Mouse (Mus musculus) embryonic facial prominence, embryonic 12.5 days (tissue): ENCODE data around the gene Fcho2. TPM values are rescaled to one million over a fixed set of nuclear protein-coding genes. Genes with fewer than 3 reads are reported as not detected.

ENCODE experiments used
- ATAC-seq: fragments of 200-750 bp; cut with Nextera tagmentation; 2 replicates; pipeline ENCODE4 v1.8.0; 2017; ENCODE audit not compliant: insufficient number of reproducible peaks, insufficient read depth, low FRiP score, low TSS enrichment
- H3K27ac ChIP-seq: fragments of 300-500 bp; sonication (generic); 2 replicates; pipeline ENCODE4 v1.5.1; 2016; ENCODE audit warnings: mild to moderate bottlenecking
- H3K27me3 ChIP-seq: fragments of 300-500 bp; sonication (generic); 2 replicates; pipeline ENCODE4 v1.6.1; 2016; ENCODE audit warnings: mild to moderate bottlenecking, moderate library complexity
- H3K36me3 ChIP-seq: fragments of 300-500 bp; sonication (generic); 2 replicates; pipeline ENCODE4 v1.6.1; 2016; ENCODE audit warnings: mild to moderate bottlenecking
- H3K4me1 ChIP-seq: fragments of 300-500 bp; sonication (generic); 2 replicates; pipeline ENCODE4 v1.6.1; 2016
- H3K4me2 ChIP-seq: fragments of 300-500 bp; sonication (generic); replicated peaks from 2 replicates; pipeline ENCODE4 v1.6.1; 2016; ENCODE audit warnings: mild to moderate bottlenecking, moderate library complexity
- H3K4me3 ChIP-seq: fragments of 300-500 bp; sonication (generic); 2 replicates; pipeline ENCODE4 v1.5.1; 2016; ENCODE audit warnings: mild to moderate bottlenecking
- H3K9ac ChIP-seq: fragments of 300-500 bp; sonication (generic); 2 replicates; pipeline ENCODE4 v1.6.1; 2016; ENCODE audit warnings: mild to moderate bottlenecking, moderate library complexity
- H3K9me3 ChIP-seq: fragments of 300-500 bp; sonication (generic); 2 replicates; pipeline ENCODE4 v1.6.1; 2016; ENCODE audit warnings: mild to moderate bottlenecking, moderate library complexity
- WGBS: fragments of 180-500 bp; shearing (Covaris S2); methylation state at CpG from one replicate; pipeline ENCODE4 v1.1.7; 2016; 5-methylcytosine and 5-hydroxymethylcytosine counted together
- polyA plus RNA-seq: library from polyadenylated mRNA; unstranded; fragments of >200 nt; fragmentation: Nextera tagmentation; extraction: Ambion mirVana; gene quantifications from 2 replicates; pipeline ENCODE4 v1.2.1, GENCODE M21; 2016

Gene Fcho2
- polyA plus RNA-seq, 1 experiment from 2014 or later = 51.5 TPM

- Histone ChIP-seq H3K4me1 (no peaks in the 10 kb centered on the region), H3K9ac (no peak overlapping the region), H3K36me3 (peaks cover 40% of the 10 kb centered on the region), H3K27ac (no peak overlapping the region), H3K4me3 (no peak overlapping the region), H3K27me3 (no peaks in the 10 kb centered on the region), H3K9me3 (no peaks in the 10 kb centered on the region), H3K4me2 (no peak overlapping the region)
- no peak for ATAC-seq
Observed at GRCm38 (mm10) chr13:98743829-98744228, 71.4 kb downstream of the Fcho2 start.

DNA sequence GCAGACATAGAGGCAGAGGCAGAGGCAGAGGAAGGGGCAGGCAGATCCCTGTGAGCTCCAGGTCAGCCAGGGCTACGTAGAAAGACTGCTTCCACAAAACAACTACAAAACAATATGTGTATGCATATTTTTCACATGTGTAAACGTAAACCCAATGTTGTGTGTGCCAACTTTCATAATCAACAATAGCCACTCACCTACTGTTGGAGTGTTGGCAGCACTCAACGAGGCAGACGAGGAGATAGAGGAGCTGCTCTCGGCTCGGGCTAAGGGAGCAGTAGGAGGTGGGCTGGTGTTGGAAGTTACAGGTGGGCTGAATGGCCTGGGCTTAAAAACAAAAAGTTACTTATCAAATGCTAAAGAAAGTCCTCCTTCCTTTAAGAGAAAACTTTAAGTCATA is 72.0 kb downstream of the Fcho2 start:
- H3K4me3 ChIP-seq = no peak overlapping the region
- peaks cover 44% of the 10 kb centered on the region for H3K36me3 ChIP-seq
- H3K27ac ChIP-seq = no peak overlapping the region
- no peaks in the 10 kb centered on the region for H3K27me3 ChIP-seq
- H3K4me1 ChIP-seq = no peaks in the 10 kb centered on the region
- no peaks in the 10 kb centered on the region for H3K9me3 ChIP-seq
- no peak for ATAC-seq
- no peak overlapping the region for H3K9ac ChIP-seq
- WGBS = 93% methylated on average over 6 of the region's 6 CpGs
- no peak overlapping the region for H3K4me2 ChIP-seq

GRCm38 (mm10) chr13:98738213-98738612 is 77.0 kb downstream of the Fcho2 start:
- Histone ChIP-seq H3K36me3 (peaks cover 30% of the 10 kb centered on the region), H3K27ac (no peak overlapping the region), H3K4me2 (no peak overlapping the region), H3K9ac (no peak overlapping the region), H3K4me3 (no peak overlapping the region), H3K27me3 (no peaks in the 10 kb centered on the region), H3K4me1 (no peaks in the 10 kb centered on the region), H3K9me3 (no peaks in the 10 kb centered on the region)
- ATAC-seq = no peak
- 90% methylated on average over 2 of the region's 2 CpGs for WGBS

GRCm38 (mm10) chr13:98733292-98733691 is 82.0 kb downstream of the Fcho2 start:
- WGBS = 74% methylated on average over 3 of the region's 3 CpGs

DNA sequence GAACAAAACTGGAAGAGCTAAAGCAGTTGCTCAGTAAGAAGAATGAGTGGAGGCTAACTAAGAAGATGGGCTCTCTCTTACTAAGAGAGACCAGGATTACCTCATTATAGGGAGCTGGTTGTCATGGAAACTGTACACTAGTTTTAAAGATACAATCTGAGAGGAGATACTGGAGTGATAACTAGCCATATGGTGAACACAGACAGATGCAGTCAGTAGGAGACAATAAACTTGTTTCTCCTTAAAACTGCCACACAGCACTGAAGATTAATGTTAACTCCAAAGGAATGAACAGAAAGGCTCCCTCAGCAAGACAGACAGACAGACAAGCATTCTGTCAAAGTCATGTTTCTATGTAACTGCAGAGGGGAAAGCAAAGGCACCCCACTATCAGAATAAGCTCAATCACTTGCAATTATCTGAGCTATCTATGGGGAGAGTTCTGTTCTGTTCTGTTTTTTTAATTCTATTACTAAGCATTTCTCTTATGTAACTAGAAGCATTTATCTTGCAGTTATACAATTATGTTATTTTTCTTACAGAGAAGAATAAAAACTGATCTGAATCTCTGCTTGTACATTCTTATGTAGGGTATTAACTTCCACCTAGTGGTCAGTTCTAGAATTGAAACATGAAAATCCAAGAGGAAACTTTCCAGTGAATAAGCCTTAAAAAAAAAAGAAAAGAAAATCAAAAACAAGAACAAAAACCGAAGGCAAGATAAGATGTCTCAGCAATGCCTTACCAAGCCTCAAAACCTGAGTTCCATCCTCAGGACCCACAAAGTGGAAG is 85.8 kb downstream of the Fcho2 start:
- Histone ChIP-seq H3K4me2 (no peak overlapping the region), H3K27ac (no peak overlapping the region)
- WGBS = 78% methylated on average over 1 of the region's 1 CpGs

More at GRCm38 (mm10) chr13:98733292-98733691, 82.0 kb downstream of the Fcho2 start:
- no peaks in the 10 kb centered on the region for H3K9me3 ChIP-seq
- no peak overlapping the region for H3K4me3 ChIP-seq
- no peaks in the 10 kb centered on the region for H3K4me1 ChIP-seq
- H3K9ac ChIP-seq = no peak overlapping the region
- peaks cover 39% of the 10 kb centered on the region for H3K36me3 ChIP-seq
- no peaks in the 10 kb centered on the region for H3K27me3 ChIP-seq
- no peak overlapping the region for H3K4me2 ChIP-seq
- ATAC-seq = no peak
- no peak overlapping the region for H3K27ac ChIP-seq

GRCm38 (mm10) chr13:98726494-98726893 is 88.8 kb downstream of the Fcho2 start:
- Histone ChIP-seq H3K4me2 (no peak overlapping the region), H3K27me3 (no peaks in the 10 kb centered on the region), H3K36me3 (peaks cover 43% of the 10 kb centered on the region), H3K9ac (no peak overlapping the region), H3K4me3 (no peak overlapping the region), H3K4me1 (no peaks in the 10 kb centered on the region), H3K9me3 (no peaks in the 10 kb centered on the region), H3K27ac (no peak overlapping the region)
- WGBS = 63% methylated on average over 4 of the region's 4 CpGs
- no peak for ATAC-seq

More for the DNA sequence above, 85.8 kb downstream of the Fcho2 start:
- Histone ChIP-seq H3K27me3 (no peaks in the 10 kb centered on the region), H3K9me3 (no peaks in the 10 kb centered on the region), H3K36me3 (peaks cover 60% of the 10 kb centered on the region), H3K9ac (no peak overlapping the region), H3K4me1 (no peaks in the 10 kb centered on the region), H3K4me3 (no peak overlapping the region)
- no peak for ATAC-seq

DNA sequence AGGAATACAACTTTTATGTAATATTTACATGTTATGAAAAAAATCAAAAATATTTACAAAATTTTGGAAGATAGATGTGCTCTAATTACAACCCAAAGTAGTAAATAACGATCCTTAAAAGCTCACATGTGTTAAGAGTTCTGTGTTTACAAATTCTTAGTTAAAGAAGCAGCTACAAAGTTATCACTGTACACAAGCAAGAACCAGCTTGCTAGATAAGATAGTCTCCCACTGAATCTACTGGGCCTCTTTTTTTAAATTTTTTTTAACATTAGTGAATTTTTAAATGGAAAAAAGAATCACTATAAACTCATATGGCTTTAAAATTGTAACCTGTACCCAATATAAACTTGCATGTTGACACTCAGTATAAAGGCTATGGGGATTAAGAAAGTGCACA is 91.8 kb downstream of the Fcho2 start:
- H3K36me3 ChIP-seq = peaks cover 31% of the 10 kb centered on the region
- no peaks in the 10 kb centered on the region for H3K4me1 ChIP-seq
- WGBS = 79% methylated on average over 1 of the region's 1 CpGs
- no peak overlapping the region for H3K4me2 ChIP-seq
- H3K9me3 ChIP-seq = no peaks in the 10 kb centered on the region
- no peak for ATAC-seq
- H3K27ac ChIP-seq = no peak overlapping the region
- H3K9ac ChIP-seq = no peak overlapping the region
- H3K4me3 ChIP-seq = no peak overlapping the region
- no peaks in the 10 kb centered on the region for H3K27me3 ChIP-seq

- WGBS = 59% methylated on average over 1 of the region's 1 CpGs
- no peak for ATAC-seq
Observed at GRCm38 (mm10) chr13:98722296-98722695, 93.0 kb downstream of the Fcho2 start.

DNA sequence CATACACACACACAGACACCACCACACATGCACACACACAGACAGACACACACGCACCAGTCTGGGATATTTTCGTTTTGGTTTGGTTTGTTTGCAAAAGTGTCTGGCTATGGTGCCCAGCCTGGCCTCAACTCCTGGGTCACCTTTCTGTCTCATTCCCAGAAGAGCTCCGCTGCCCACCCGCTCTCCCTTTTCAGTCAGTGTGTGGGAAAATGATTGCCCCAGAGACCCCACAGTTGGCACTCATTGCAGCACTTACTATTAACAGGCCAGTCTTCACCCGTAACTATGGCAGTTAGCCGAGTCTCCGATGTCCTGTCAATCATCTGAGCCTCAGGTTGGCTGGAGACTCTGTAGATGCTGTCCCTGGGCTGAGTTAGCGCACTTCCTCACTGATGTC is 99.1 kb downstream of the Fcho2 start:
- Histone ChIP-seq H3K4me3 (no peak overlapping the region), H3K9ac (no peak overlapping the region), H3K27me3 (no peaks in the 10 kb centered on the region), H3K4me1 (no peaks in the 10 kb centered on the region), H3K4me2 (no peak overlapping the region), H3K27ac (no peak overlapping the region), H3K36me3 (no peaks in the 10 kb centered on the region), H3K9me3 (no peaks in the 10 kb centered on the region)
- no peak for ATAC-seq
- WGBS = 88% methylated on average over 8 of the region's 8 CpGs

More at GRCm38 (mm10) chr13:98722296-98722695, 93.0 kb downstream of the Fcho2 start:
- Histone ChIP-seq H3K27me3 (no peaks in the 10 kb centered on the region), H3K4me1 (no peaks in the 10 kb centered on the region), H3K4me3 (no peak overlapping the region), H3K9ac (no peak overlapping the region), H3K27ac (no peak overlapping the region), H3K9me3 (no peaks in the 10 kb centered on the region), H3K36me3 (peaks cover 22% of the 10 kb centered on the region), H3K4me2 (no peak overlapping the region)

- Histone ChIP-seq H3K27ac (no peak overlapping the region), H3K9me3 (no peaks in the 10 kb centered on the region), H3K36me3 (no peaks in the 10 kb centered on the region), H3K4me3 (no peak overlapping the region), H3K9ac (no peak overlapping the region), H3K4me1 (no peaks in the 10 kb centered on the region), H3K4me2 (no peak overlapping the region), H3K27me3 (no peaks in the 10 kb centered on the region)
- no peak for ATAC-seq
- 83% methylated on average over 6 of the region's 6 CpGs for WGBS
Observed at GRCm38 (mm10) chr13:98715443-98715990, 99.7 kb downstream of the Fcho2 start.

- Histone ChIP-seq H3K4me1 (no peaks in the 10 kb centered on the region), H3K27ac (no peak overlapping the region), H3K4me3 (no peak overlapping the region), H3K4me2 (no peak overlapping the region), H3K36me3 (no peaks in the 10 kb centered on the region), H3K9me3 (0 out of 2 replicates have a peak, but pooled peaks cover 3% of the 10 kb centered on the region), H3K9ac (no peak overlapping the region), H3K27me3 (no peaks in the 10 kb centered on the region)
- 91% methylated on average over 1 of the region's 1 CpGs for WGBS
- no peak for ATAC-seq
Observed at GRCm38 (mm10) chr13:98710655-98711054, 104.6 kb downstream of the Fcho2 start.

DNA sequence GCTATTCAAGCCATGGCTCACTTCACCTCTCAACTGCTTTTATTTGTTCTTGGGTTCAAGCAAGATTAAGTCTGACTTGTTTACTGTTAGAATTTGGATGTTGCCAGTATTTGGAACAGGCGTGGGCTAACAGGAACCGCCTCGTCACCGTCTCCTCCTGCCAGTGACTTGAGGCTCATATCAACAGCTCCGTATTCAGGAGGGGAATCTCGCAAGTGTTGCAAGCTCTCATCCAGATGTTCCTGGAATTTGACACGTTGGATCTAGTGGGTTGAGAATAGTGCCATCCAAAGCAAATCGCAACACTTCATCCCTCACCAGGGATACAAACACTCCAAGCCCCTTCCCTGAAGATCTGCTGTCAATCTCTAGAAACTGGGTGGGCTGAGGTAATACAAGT is 105.0 kb downstream of the Fcho2 start:
- Histone ChIP-seq H3K9me3 (0 out of 2 replicates have a peak, but pooled peaks cover 3% of the 10 kb centered on the region), H3K4me2 (no peak overlapping the region), H3K4me3 (no peak overlapping the region), H3K27ac (no peak overlapping the region), H3K4me1 (no peaks in the 10 kb centered on the region), H3K27me3 (no peaks in the 10 kb centered on the region), H3K9ac (no peak overlapping the region), H3K36me3 (no peaks in the 10 kb centered on the region)
- ATAC-seq = no peak
- WGBS = 71% methylated on average over 8 of the region's 8 CpGs
